Mouse (Mus musculus): ENCODE results near the gene Jund. TPM values are rescaled to one million over a fixed set of nuclear protein-coding genes. Genes with fewer than 3 reads are reported as not detected.
A peak's percentile ranks its signal among the peaks of the same experiment; 100 is the strongest.

Jund gene
- polyA plus RNA-seq, 1 experiment from 2014 or later = 23.7 TPM

- Histone ChIP-seq H3K9ac (peak overlapping the region; percentile 70; the same call in 1 of the 2 replicates), H3K27ac (replicated peaks) (peak overlapping the region; percentile 95), H3K4me2 (peak overlapping the region; percentile 81), H3K4me3 (replicated peaks) (0 out of 2 replicates have a peak overlapping the region, but pooled peaks have one; percentile 73), H3K4me1 (replicated peaks) (peaks cover 76% of the 10 kb centered on the region), H3K27me3 (no peaks in the 10 kb centered on the region), H3K9me3 (replicated peaks) (no peaks in the 10 kb centered on the region), H3K36me3 (replicated peaks) (peaks cover 28% of the 10 kb centered on the region)
- no peak for ATAC-seq (ENCODE audit: insufficient read depth)
- WGBS (ENCODE audit: insufficient replicate concordance) = 28% methylated on average over 4 of the region's 4 CpGs
These were observed 24.0 kb upstream of the Jund start for GRCm38 (mm10) chr8:70674716-70675115.

DNA sequence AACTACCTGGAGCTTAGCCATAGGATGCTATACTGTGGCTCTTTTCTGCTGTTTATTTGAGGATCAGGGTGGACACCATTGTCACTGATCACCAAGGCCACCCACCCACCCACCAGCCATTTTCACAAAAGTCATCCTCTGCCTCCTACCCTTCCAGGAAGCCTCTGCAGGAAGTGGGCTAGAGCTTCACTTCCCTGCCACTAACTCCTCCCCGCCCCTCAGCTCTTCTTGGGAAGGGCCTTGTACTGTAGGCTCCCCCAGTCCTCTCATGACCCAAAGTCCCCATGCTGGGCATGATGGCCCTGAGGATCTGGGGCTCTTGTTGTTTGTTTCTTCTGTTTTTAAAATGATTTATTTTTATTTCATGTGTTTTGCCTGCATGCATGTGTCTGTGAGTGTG, 23.4 kb upstream of the Jund start:
- peaks cover 82% of the 10 kb centered on the region for H3K4me1 ChIP-seq (replicated peaks)
- no peak overlapping the region for H3K9ac ChIP-seq
- H3K9me3 ChIP-seq (replicated peaks) = no peaks in the 10 kb centered on the region
- no peak overlapping the region for H3K4me3 ChIP-seq (replicated peaks)
- H3K27me3 ChIP-seq = no peaks in the 10 kb centered on the region
- H3K27ac ChIP-seq (replicated peaks) = peak overlapping the region; percentile 95
- WGBS (ENCODE audit: insufficient replicate concordance) = 41% methylated on average over 1 of the region's 1 CpGs
- H3K4me2 ChIP-seq = peak overlapping the region; percentile 81; the same call in 1 of the 2 replicates
- H3K36me3 ChIP-seq (replicated peaks) = peaks cover 30% of the 10 kb centered on the region
- ATAC-seq (ENCODE audit: insufficient read depth) = no peak

DNA sequence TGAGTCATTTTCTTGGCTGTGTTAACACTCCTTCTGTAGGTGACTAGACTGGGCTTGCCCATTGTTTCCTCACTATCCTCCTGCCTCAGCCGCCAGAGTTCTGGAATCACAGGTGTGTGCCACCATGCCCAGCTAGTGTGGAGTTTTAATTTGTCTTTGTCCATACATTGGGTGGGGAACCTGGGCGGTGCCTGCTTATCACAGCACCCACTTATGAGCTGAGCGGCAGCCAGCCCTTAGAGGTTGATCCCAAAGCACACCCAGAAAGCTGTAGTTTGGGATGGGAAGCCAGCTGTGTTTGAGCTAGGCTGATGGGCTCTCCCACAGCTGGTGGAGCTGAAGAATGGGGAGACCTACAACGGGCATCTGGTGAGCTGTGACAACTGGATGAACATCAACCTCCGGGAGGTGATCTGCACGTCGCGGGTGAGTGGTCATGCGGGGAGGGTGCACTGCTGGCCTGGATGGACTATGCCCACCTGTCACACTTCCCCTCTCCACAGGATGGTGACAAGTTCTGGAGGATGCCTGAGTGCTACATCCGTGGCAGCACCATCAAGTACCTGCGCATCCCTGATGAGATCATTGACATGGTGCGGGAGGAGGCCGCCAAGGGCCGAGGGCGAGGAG, 21.2 kb upstream of the Jund start:
- Histone ChIP-seq H3K9me3 (replicated peaks) (no peaks in the 10 kb centered on the region), H3K9ac (0 out of 2 replicates have a peak overlapping the region, but pooled peaks have one; percentile 2), H3K27ac (replicated peaks) (peak overlapping the region; percentile 67), H3K4me2 (peak overlapping the region; percentile 55), H3K27me3 (peaks cover 4% of the 10 kb centered on the region), H3K4me1 (replicated peaks) (peaks cover 91% of the 10 kb centered on the region), H3K4me3 (replicated peaks) (0 out of 2 replicates have a peak overlapping the region, but pooled peaks have one; percentile 10), H3K36me3 (replicated peaks) (peaks cover 30% of the 10 kb centered on the region)
- ATAC-seq (ENCODE audit: insufficient read depth) = no peak
- WGBS (ENCODE audit: insufficient replicate concordance) = 75% methylated on average over 15 of the region's 15 CpGs

GRCm38 (mm10) chr8:70678679-70679078, 20.1 kb upstream of the Jund start:
- Histone ChIP-seq H3K4me2 (no peak overlapping the region), H3K9ac (no peak overlapping the region), H3K27me3 (peaks cover 10% of the 10 kb centered on the region), H3K4me3 (replicated peaks) (no peak overlapping the region), H3K27ac (replicated peaks) (no peak overlapping the region), H3K4me1 (replicated peaks) (peaks cover 88% of the 10 kb centered on the region), H3K36me3 (replicated peaks) (peaks cover 30% of the 10 kb centered on the region), H3K9me3 (replicated peaks) (no peaks in the 10 kb centered on the region)
- ATAC-seq (ENCODE audit: insufficient read depth) = no peak

DNA sequence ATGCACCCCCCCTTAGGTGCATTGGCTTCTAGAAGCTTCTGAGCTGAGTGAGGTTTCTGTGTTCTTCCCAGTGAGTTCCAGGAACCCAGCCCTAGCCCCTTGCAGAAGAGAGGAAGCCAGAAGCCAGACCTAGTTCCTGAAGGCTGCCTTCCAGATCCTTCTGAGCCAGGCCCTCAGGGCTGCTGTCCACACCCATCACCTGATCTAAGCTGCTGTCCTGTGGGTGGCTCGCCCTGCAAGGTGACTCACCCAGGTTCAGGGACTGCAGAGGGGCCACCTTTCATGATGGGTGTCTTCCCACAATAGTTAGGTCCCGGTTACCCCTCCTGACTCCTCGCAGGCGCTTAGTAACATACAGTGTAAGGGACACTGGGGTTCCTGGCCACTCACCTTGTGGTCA, 19.3 kb upstream of the Jund start:
- ATAC-seq (ENCODE audit: insufficient read depth) = no peak
- no peak overlapping the region for H3K9ac ChIP-seq
- peak overlapping the region; percentile 25 for H3K27ac ChIP-seq (replicated peaks)
- no peak overlapping the region for H3K4me2 ChIP-seq
- H3K36me3 ChIP-seq (replicated peaks) = peaks cover 30% of the 10 kb centered on the region
- no peak overlapping the region for H3K4me3 ChIP-seq (replicated peaks)
- peaks cover 11% of the 10 kb centered on the region for H3K27me3 ChIP-seq
- H3K4me1 ChIP-seq (replicated peaks) = peaks cover 85% of the 10 kb centered on the region
- no peaks in the 10 kb centered on the region for H3K9me3 ChIP-seq (replicated peaks)
- WGBS (ENCODE audit: insufficient replicate concordance) = 84% methylated on average over 4 of the region's 4 CpGs

GRCm38 (mm10) chr8:70680039-70680438, 18.7 kb upstream of the Jund start:
- peak; percentile 36 for ATAC-seq (ENCODE audit: insufficient read depth)
- Histone ChIP-seq H3K4me1 (replicated peaks) (peaks cover 78% of the 10 kb centered on the region), H3K27me3 (peaks cover 14% of the 10 kb centered on the region), H3K9ac (no peak overlapping the region), H3K36me3 (replicated peaks) (peaks cover 30% of the 10 kb centered on the region), H3K4me2 (no peak overlapping the region), H3K27ac (replicated peaks) (peak overlapping the region; percentile 25), H3K9me3 (replicated peaks) (no peaks in the 10 kb centered on the region), H3K4me3 (replicated peaks) (no peak overlapping the region)
- WGBS (ENCODE audit: insufficient replicate concordance) = 84% methylated on average over 3 of the region's 3 CpGs

DNA sequence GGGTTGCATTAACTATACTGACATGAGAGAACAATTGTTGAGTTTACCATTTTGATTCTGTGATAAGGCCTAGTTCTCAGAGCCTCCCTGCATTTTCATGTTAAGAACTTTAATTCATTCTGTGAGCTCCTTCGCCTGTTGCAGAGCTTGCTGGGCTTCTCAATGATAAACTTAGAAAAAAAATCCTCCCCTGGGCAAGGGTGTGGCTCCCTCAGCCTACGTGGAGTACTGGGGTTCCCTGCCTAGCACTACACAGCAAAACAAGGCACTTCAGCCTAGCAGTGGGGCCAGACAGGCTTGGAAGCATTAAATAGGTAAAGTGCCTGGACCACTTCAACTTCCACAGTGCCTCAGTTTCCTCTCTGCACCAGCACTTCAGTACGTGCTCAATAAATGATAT, 17.3 kb upstream of the Jund start:
- no peak overlapping the region for H3K4me3 ChIP-seq (replicated peaks)
- peaks cover 65% of the 10 kb centered on the region for H3K4me1 ChIP-seq (replicated peaks)
- peaks cover 19% of the 10 kb centered on the region for H3K27me3 ChIP-seq
- 37% methylated on average over 3 of the region's 3 CpGs for WGBS (ENCODE audit: insufficient replicate concordance)
- H3K27ac ChIP-seq (replicated peaks) = 0 out of 2 replicates have a peak overlapping the region, but pooled peaks have one; percentile 6
- H3K9ac ChIP-seq = no peak overlapping the region
- H3K36me3 ChIP-seq (replicated peaks) = peaks cover 25% of the 10 kb centered on the region
- ATAC-seq (ENCODE audit: insufficient read depth) = peak; percentile 24; the same call in 1 of the 2 replicates
- H3K9me3 ChIP-seq (replicated peaks) = no peaks in the 10 kb centered on the region
- H3K4me2 ChIP-seq = peak overlapping the region; percentile 36; the same call in 1 of the 2 replicates

DNA sequence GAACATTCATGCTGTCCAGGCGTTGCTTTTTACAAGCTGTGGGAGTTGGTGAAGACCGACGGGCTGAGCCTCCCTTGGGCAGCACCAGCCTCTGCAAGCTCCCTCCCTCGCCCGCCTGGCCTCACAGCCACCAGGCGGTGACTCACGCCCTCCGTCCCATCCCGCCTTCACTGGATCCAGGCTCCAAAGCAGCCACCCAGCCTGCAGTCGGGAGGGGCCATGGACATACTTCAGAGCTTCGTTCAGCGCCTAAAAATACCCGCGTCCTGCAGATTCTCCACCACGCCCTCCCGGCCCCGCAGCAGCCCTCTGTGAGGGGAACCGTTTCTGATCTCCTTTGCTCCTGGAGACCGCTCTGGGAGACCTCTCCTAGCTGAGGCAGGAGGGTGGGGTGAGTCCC, 16.6 kb upstream of the Jund start:
- peak overlapping the region; percentile 36 for H3K4me2 ChIP-seq
- no peak for ATAC-seq (ENCODE audit: insufficient read depth)
- H3K36me3 ChIP-seq (replicated peaks) = peaks cover 23% of the 10 kb centered on the region
- H3K27ac ChIP-seq (replicated peaks) = 0 out of 2 replicates have a peak overlapping the region, but pooled peaks have one; percentile 6
- H3K9me3 ChIP-seq (replicated peaks) = no peaks in the 10 kb centered on the region
- H3K4me3 ChIP-seq (replicated peaks) = no peak overlapping the region
- peaks cover 57% of the 10 kb centered on the region for H3K4me1 ChIP-seq (replicated peaks)
- 10% methylated on average over 19 of the region's 19 CpGs for WGBS (ENCODE audit: insufficient replicate concordance)
- H3K9ac ChIP-seq = 0 out of 2 replicates have a peak overlapping the region, but pooled peaks have one; percentile 8
- H3K27me3 ChIP-seq = peaks cover 19% of the 10 kb centered on the region

DNA sequence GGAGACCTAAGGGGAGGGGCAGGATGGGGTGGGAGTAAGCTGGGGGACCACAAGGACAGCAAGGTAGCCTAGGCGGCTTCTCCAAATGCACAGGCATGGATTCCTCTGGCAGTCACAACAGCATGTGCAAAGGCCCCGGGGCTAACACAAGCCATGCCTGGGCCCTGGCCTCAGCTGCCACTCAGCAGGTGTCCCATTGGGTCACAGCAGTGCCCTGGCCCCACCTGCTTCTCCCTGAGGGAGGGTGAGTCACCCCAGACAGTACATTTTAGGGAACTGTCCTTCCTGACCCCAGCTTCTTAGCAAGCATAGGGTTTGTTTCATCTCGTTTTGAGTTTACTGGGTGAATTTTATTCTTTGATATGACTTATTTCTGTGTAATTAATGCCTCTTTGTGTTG, 16.1 kb upstream of the Jund start:
- Histone ChIP-seq H3K9me3 (replicated peaks) (no peaks in the 10 kb centered on the region), H3K9ac (0 out of 2 replicates have a peak overlapping the region, but pooled peaks have one; percentile 8), H3K4me3 (replicated peaks) (no peak overlapping the region), H3K4me2 (0 out of 2 replicates have a peak overlapping the region, but pooled peaks have one; percentile 36), H3K27ac (replicated peaks) (no peak overlapping the region), H3K27me3 (peaks cover 19% of the 10 kb centered on the region), H3K4me1 (replicated peaks) (peaks cover 52% of the 10 kb centered on the region), H3K36me3 (replicated peaks) (peaks cover 23% of the 10 kb centered on the region)
- 45% methylated on average over 3 of the region's 3 CpGs for WGBS (ENCODE audit: insufficient replicate concordance)
- ATAC-seq (ENCODE audit: insufficient read depth) = no peak

DNA sequence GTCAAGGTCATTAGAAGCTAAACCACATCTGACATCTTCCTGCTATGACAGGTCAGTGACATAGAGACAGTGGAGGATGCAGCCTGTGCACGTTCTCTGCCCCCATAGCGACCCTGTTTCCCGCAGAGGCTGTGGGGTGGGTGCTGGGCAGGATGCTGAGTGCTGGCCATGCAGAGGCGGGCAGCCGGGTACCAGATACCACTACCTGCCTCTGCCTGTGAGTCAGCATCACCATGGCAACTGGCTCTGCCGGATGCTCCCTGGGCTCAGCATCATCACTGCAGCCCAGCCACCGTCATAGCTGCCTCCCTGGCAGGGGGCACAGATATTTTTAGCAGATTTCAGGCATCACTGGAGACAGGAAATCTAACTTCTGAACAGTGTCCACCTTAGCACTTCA, 14.5 kb upstream of the Jund start:
- H3K4me1 ChIP-seq (replicated peaks) = peaks cover 36% of the 10 kb centered on the region
- ATAC-seq (ENCODE audit: insufficient read depth) = no peak
- H3K9ac ChIP-seq = no peak overlapping the region
- no peak overlapping the region for H3K4me2 ChIP-seq
- no peak overlapping the region for H3K4me3 ChIP-seq (replicated peaks)
- no peaks in the 10 kb centered on the region for H3K9me3 ChIP-seq (replicated peaks)
- WGBS (ENCODE audit: insufficient replicate concordance) = 47% methylated on average over 7 of the region's 7 CpGs
- H3K27me3 ChIP-seq = peaks cover 19% of the 10 kb centered on the region
- peaks cover 7% of the 10 kb centered on the region for H3K36me3 ChIP-seq (replicated peaks)
- H3K27ac ChIP-seq (replicated peaks) = no peak overlapping the region

- no peak overlapping the region for H3K27ac ChIP-seq (replicated peaks)
- H3K4me2 ChIP-seq = no peak overlapping the region
- no peak overlapping the region for H3K9ac ChIP-seq
- H3K4me1 ChIP-seq (replicated peaks) = peaks cover 14% of the 10 kb centered on the region
- no peak overlapping the region for H3K4me3 ChIP-seq (replicated peaks)
- H3K27me3 ChIP-seq = peaks cover 35% of the 10 kb centered on the region
- no peaks in the 10 kb centered on the region for H3K9me3 ChIP-seq (replicated peaks)
- no peak for ATAC-seq (ENCODE audit: insufficient read depth)
- 72% methylated on average over 8 of the region's 8 CpGs for WGBS (ENCODE audit: insufficient replicate concordance)
- no peaks in the 10 kb centered on the region for H3K36me3 ChIP-seq (replicated peaks)
These were observed 11.2 kb upstream of the Jund start for GRCm38 (mm10) chr8:70687576-70687975.
